In genomic region chr1:190724591-190725380, GRCm38 (mm10) we compare ENCODE assay signal across 8 mouse cellular contexts.
DNase-seq lines count a peak whose midpoint lies in the region.
"Had no signal": no experiment of that assay in that cellular context is flagged by ENCODE, and none has a peak within 500 bp of the region (broad histone marks: within the 10 kb centered on the region; RNA-seq: fewer than 3 reads in every experiment).

No protein-coding gene starts in this region.

- intact Hi-C loops in left cerebral cortex, postnatal 10 days (cut with DNase I), result no loop called here
- intact Hi-C loops in left cerebral cortex, postnatal 4 days (cut with DNase I), result no loop called here
- intact Hi-C loops in heart, postnatal 25 days (cut with DNase I), result no loop called here

- DNase-seq in left cerebral cortex, postnatal 10 days (ENCODE audit: extremely low spot score in 1 of 2, low spot score in 2 of 2), result peak; percentile 50 to 69
- no peak for DNase-seq in left cerebral cortex, adult 11 months (ENCODE audit: low spot score)
- peak; percentile 40 to 48 for DNase-seq in frontal cortex, postnatal 10 days (ENCODE audit: low spot score in 2 of 2)
- DNase-seq in left cerebral cortex, postnatal 4 days, result peak; percentile 66
- peak; percentile 6 for DNase-seq in right cerebral cortex, postnatal 25 days
- DNase-seq in urinary bladder, postnatal 36 days (ENCODE audit: low spot score in 2 of 2), result no peak
- DNase-seq in heart, postnatal 25 days (ENCODE audit: low spot score), result no peak
- DNase-seq: heart, postnatal 36 days had no signal

Comparison
In these comparisons a context has a peak if more than half of its experiments do, and no peak if none do; other contexts are left out.
1. DNase-seq: peak in left cerebral cortex, postnatal 10 days (2 of 2), frontal cortex, postnatal 10 days (2 of 2), left cerebral cortex, postnatal 4 days (single experiment) and right cerebral cortex, postnatal 25 days (single experiment); none in left cerebral cortex, adult 11 months (single experiment), urinary bladder, postnatal 36 days (0 of 2) and heart, postnatal 25 days (single experiment).